Mouse (Mus musculus): ENCODE measurements around the gene Itga9. TPM values are rescaled to one million over a fixed set of nuclear protein-coding genes. Genes with fewer than 3 reads are reported as not detected.

Itga9 gene
- polyA plus RNA-seq, 1 experiment from 2014 or later, result 2.8 TPM

DNA sequence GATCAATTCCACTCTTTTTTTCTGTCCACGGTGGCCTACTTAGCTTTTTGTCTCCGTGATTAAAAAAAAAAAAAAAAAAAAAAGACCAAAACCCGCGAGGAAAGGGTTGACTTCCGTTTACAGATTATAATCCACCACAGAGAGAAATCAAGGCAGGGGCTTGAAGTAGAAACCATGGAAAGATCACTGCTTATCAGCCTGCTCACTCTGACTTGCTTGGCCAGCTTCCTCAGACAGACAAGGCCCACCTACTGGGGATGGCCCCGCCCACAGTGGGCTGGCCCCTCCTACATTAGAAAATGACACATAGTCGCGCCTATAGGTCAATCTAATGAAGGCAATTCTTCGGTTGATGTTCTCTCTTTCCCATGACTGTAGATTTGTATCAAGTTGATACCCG lies 72.3 kb downstream of the Itga9 start:
- no peak overlapping the region for H3K4me2 ChIP-seq
- H3K9ac ChIP-seq, result no peak overlapping the region
- H3K9me3 ChIP-seq, result no peaks in the 10 kb centered on the region
- ATAC-seq (ENCODE audit: low FRiP score, low read depth), result no peak
- H3K36me3 ChIP-seq, result no peaks in the 10 kb centered on the region
- 67% methylated on average over 10 of the region's 10 CpGs for WGBS
- no peaks in the 10 kb centered on the region for H3K27me3 ChIP-seq
- no peak overlapping the region for H3K4me3 ChIP-seq
- peaks cover 7% of the 10 kb centered on the region for H3K4me1 ChIP-seq (replicated peaks)
- no peak overlapping the region for H3K27ac ChIP-seq (replicated peaks)

DNA sequence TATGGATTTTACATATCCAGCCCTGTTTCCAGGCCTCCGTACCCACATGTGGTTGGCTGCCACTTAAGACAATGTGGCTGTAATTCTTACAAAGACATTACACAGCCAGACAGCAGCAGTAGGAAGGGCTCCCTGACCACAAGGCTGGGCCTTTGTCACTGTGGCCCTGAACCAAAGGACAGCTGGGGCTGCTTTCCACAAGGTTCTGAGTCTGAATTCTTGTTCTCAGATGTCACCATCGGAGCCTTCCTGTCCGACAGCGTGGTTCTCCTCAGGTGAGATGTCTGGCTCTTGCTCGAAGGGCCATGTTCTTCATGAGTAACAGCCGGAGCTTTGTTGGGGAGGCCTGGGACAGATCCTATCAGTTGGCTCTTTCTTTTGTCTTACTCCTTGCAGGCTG lies 75.0 kb downstream of the Itga9 start:
- no peak overlapping the region for H3K9ac ChIP-seq
- H3K4me1 ChIP-seq (replicated peaks), result peaks cover 7% of the 10 kb centered on the region
- no peak overlapping the region for H3K4me3 ChIP-seq
- no peaks in the 10 kb centered on the region for H3K36me3 ChIP-seq
- no peak overlapping the region for H3K4me2 ChIP-seq
- H3K27me3 ChIP-seq, result no peaks in the 10 kb centered on the region
- WGBS, result 87% methylated on average over 6 of the region's 6 CpGs
- ATAC-seq (ENCODE audit: low FRiP score, low read depth), result no peak
- no peaks in the 10 kb centered on the region for H3K9me3 ChIP-seq
- H3K27ac ChIP-seq (replicated peaks), result no peak overlapping the region

GRCm38 (mm10) chr9:118682154-118682553 lies 75.7 kb downstream of the Itga9 start:
- ATAC-seq (ENCODE audit: low FRiP score, low read depth), result no peak
- no peak overlapping the region for H3K4me3 ChIP-seq
- H3K27ac ChIP-seq (replicated peaks), result no peak overlapping the region
- H3K4me2 ChIP-seq, result no peak overlapping the region
- no peaks in the 10 kb centered on the region for H3K9me3 ChIP-seq
- H3K9ac ChIP-seq, result no peak overlapping the region
- WGBS, result 86% methylated on average over 8 of the region's 8 CpGs
- no peaks in the 10 kb centered on the region for H3K27me3 ChIP-seq
- H3K36me3 ChIP-seq, result no peaks in the 10 kb centered on the region
- peaks cover 4% of the 10 kb centered on the region for H3K4me1 ChIP-seq (replicated peaks)

GRCm38 (mm10) chr9:118683507-118683906 lies 77.0 kb downstream of the Itga9 start:
- Histone ChIP-seq H3K4me2 (no peak overlapping the region), H3K27me3 (no peaks in the 10 kb centered on the region), H3K36me3 (no peaks in the 10 kb centered on the region), H3K4me3 (no peak overlapping the region), H3K9me3 (no peaks in the 10 kb centered on the region), H3K27ac (replicated peaks) (no peak overlapping the region), H3K4me1 (replicated peaks) (0 out of 2 replicates have a peak, but pooled peaks cover under 1% of the 10 kb centered on the region), H3K9ac (no peak overlapping the region)
- WGBS, result 91% methylated on average over 7 of the region's 7 CpGs
- ATAC-seq (ENCODE audit: low FRiP score, low read depth), result no peak

- no peaks in the 10 kb centered on the region for H3K27me3 ChIP-seq
Measured at GRCm38 (mm10) chr9:118684343-118684742, 77.9 kb downstream of the Itga9 start.

GRCm38 (mm10) chr9:118686166-118686961 lies 79.9 kb downstream of the Itga9 start:
- Histone ChIP-seq H3K4me1 (replicated peaks) (peaks cover 11% of the 10 kb centered on the region; the same call in 1 of the 2 replicates), H3K4me2 (no peak overlapping the region), H3K4me3 (no peak overlapping the region), H3K27ac (replicated peaks) (no peak overlapping the region), H3K9me3 (no peaks in the 10 kb centered on the region), H3K27me3 (no peaks in the 10 kb centered on the region), H3K9ac (no peak overlapping the region), H3K36me3 (no peaks in the 10 kb centered on the region)
- no peak for ATAC-seq (ENCODE audit: low FRiP score, low read depth)
- 83% methylated on average over 9 of the region's 9 CpGs for WGBS

More at GRCm38 (mm10) chr9:118684343-118684742, 77.9 kb downstream of the Itga9 start:
- peaks cover 9% of the 10 kb centered on the region; the same call in 1 of the 2 replicates for H3K4me1 ChIP-seq (replicated peaks)
- H3K4me2 ChIP-seq, result no peak overlapping the region
- 93% methylated on average over 9 of the region's 9 CpGs for WGBS
- H3K4me3 ChIP-seq, result no peak overlapping the region
- no peaks in the 10 kb centered on the region for H3K36me3 ChIP-seq
- no peaks in the 10 kb centered on the region for H3K9me3 ChIP-seq
- H3K9ac ChIP-seq, result no peak overlapping the region
- no peak for ATAC-seq (ENCODE audit: low FRiP score, low read depth)
- no peak overlapping the region for H3K27ac ChIP-seq (replicated peaks)

DNA sequence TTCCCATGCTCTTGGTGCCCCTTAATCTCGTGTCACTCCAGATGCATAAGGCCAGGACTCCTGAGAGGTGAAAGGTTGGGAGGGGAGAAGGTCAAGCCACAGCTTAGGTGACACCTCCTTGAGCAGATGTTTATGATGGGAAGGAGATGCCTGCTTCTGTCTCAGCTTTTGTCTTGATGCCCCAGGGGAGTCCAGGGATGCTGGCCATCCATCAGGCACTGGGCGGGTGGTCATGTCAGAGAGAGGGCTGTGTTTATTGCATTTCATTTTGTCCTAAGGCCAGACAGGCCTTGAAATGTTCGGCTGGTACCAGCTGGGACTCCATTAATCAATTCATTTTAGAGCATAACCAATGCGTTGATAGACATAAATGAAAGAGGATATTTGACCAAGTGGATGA lies 81.8 kb downstream of the Itga9 start:
- peaks cover 11% of the 10 kb centered on the region; the same call in 1 of the 2 replicates for H3K4me1 ChIP-seq (replicated peaks)
- H3K9ac ChIP-seq, result no peak overlapping the region
- no peak overlapping the region for H3K4me3 ChIP-seq
- ATAC-seq (ENCODE audit: low FRiP score, low read depth), result no peak
- no peaks in the 10 kb centered on the region for H3K36me3 ChIP-seq
- no peaks in the 10 kb centered on the region for H3K27me3 ChIP-seq
- no peaks in the 10 kb centered on the region for H3K9me3 ChIP-seq
- WGBS, result 44% methylated on average over 4 of the region's 4 CpGs
- no peak overlapping the region for H3K4me2 ChIP-seq
- no peak overlapping the region for H3K27ac ChIP-seq (replicated peaks)

DNA sequence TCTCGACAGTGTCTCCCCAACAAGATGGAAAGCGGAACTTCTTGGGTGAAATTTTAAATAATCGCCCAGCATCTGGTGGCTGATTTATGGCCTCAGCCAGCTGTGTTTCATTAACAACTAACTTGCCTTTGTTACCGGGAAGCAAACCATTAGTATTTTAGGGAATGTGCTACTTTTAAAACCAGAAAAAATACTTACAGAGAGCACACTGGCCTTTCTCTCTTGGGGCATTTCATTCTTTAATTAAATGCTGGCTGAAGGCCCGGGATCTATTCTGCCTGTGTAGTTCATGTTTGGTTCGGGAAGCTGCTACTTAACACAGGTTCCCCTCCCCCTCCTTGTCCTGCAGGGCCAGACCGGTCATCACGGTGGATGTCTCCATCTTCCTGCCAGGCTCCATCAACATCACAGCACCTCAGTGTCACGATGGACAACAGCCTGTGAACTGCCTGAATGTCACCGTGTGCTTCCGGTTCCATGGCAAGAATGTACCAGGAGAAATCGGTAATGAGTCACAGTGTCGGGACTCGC lies 82.5 kb downstream of the Itga9 start:
- Histone ChIP-seq H3K4me2 (no peak overlapping the region), H3K4me3 (no peak overlapping the region), H3K36me3 (no peaks in the 10 kb centered on the region), H3K9ac (no peak overlapping the region), H3K27ac (replicated peaks) (no peak overlapping the region), H3K27me3 (no peaks in the 10 kb centered on the region), H3K9me3 (no peaks in the 10 kb centered on the region), H3K4me1 (replicated peaks) (peaks cover 14% of the 10 kb centered on the region; the same call in 1 of the 2 replicates)
- WGBS, result 47% methylated on average over 14 of the region's 14 CpGs
- ATAC-seq (ENCODE audit: low FRiP score, low read depth), result no peak

- H3K9me3 ChIP-seq, result no peaks in the 10 kb centered on the region
- 74% methylated on average over 11 of the region's 11 CpGs for WGBS
- no peaks in the 10 kb centered on the region for H3K27me3 ChIP-seq
- H3K4me2 ChIP-seq, result no peak overlapping the region
- H3K36me3 ChIP-seq, result no peaks in the 10 kb centered on the region
- H3K27ac ChIP-seq (replicated peaks), result no peak overlapping the region
- peaks cover 14% of the 10 kb centered on the region; the same call in 1 of the 2 replicates for H3K4me1 ChIP-seq (replicated peaks)
- no peak overlapping the region for H3K4me3 ChIP-seq
- no peak for ATAC-seq (ENCODE audit: low FRiP score, low read depth)
- H3K9ac ChIP-seq, result no peak overlapping the region
Measured at GRCm38 (mm10) chr9:118693256-118693655, 86.8 kb downstream of the Itga9 start.

DNA sequence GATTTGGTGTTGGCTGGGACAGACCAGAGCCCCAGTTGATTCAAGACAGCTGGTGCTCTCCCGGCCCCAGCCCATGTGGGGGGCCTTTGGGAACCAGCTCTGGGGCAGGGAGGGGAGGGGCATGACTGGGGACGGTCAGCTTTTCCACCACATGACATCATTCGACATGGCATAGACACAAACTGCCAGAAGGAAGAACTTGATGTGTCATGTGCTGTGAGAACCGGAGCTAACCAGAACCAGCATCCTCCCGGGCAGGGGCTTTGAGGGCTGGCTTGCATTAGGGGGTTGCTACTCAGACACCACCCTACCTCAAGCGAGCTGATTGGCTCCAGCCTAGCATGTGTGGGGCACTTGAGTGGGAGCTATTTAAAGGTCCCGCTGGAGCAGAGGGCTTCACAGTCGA lies 87.9 kb downstream of the Itga9 start:
- H3K9ac ChIP-seq, result no peak overlapping the region
- no peaks in the 10 kb centered on the region for H3K27me3 ChIP-seq
- no peak overlapping the region for H3K4me2 ChIP-seq
- H3K4me1 ChIP-seq (replicated peaks), result 0 out of 2 replicates have a peak, but pooled peaks cover 4% of the 10 kb centered on the region
- H3K4me3 ChIP-seq, result no peak overlapping the region
- WGBS, result 65% methylated on average over 8 of the region's 8 CpGs
- ATAC-seq (ENCODE audit: low FRiP score, low read depth), result no peak
- no peaks in the 10 kb centered on the region for H3K36me3 ChIP-seq
- no peak overlapping the region for H3K27ac ChIP-seq (replicated peaks)
- H3K9me3 ChIP-seq, result no peaks in the 10 kb centered on the region

DNA sequence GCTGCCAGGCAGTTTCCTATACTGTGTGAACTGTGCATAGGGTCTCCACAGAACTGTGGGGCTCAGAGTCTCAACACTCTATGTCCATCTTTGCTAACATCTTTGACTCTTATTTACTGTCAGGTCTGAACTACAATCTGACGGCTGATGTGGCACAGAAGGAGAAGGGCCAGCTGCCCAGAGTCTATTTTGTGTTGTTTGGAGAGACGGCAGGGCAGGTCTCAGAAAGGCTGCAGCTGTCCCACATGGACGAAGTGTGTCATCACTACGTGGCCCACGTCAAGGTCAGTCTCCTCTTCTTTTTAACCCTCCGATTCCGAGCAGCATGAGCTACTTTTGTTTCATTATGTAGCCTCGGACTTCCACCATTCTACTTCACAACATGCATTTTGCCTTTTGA lies 91.7 kb downstream of the Itga9 start:
- Histone ChIP-seq H3K4me2 (no peak overlapping the region), H3K4me1 (replicated peaks) (peaks cover 3% of the 10 kb centered on the region; the same call in 1 of the 2 replicates), H3K9me3 (no peaks in the 10 kb centered on the region), H3K27ac (replicated peaks) (no peak overlapping the region), H3K4me3 (no peak overlapping the region), H3K27me3 (no peaks in the 10 kb centered on the region), H3K9ac (no peak overlapping the region), H3K36me3 (no peaks in the 10 kb centered on the region)
- no peak for ATAC-seq (ENCODE audit: low FRiP score, low read depth)
- WGBS, result 74% methylated on average over 8 of the region's 8 CpGs

DNA sequence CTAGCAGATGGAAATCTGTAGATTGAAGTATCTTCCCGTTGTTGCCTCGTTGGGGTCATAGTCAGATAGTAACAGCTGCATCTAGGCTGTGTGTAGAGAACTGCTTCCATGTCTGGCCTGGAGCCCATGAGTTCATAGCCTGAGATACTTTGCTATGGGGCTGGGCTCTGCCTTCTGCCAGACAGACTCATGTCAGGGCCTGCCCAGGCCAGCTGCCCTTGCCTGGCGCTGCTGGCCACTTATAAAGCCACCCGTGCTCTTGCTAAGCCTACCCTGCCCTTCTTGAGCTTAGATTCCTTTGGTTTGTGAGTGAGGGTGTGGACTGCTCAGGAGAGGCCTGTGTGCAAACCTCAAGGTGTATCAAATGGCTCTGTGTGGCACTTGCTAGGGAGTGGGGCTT lies 93.2 kb downstream of the Itga9 start:
- H3K36me3 ChIP-seq, result no peaks in the 10 kb centered on the region
- no peak overlapping the region for H3K27ac ChIP-seq (replicated peaks)
- H3K27me3 ChIP-seq, result no peaks in the 10 kb centered on the region
- no peak for ATAC-seq (ENCODE audit: low FRiP score, low read depth)
- no peak overlapping the region for H3K4me3 ChIP-seq
- H3K4me1 ChIP-seq (replicated peaks), result no peaks in the 10 kb centered on the region; the same call in 1 of the 2 replicates
- no peak overlapping the region for H3K9ac ChIP-seq
- no peaks in the 10 kb centered on the region for H3K9me3 ChIP-seq
- H3K4me2 ChIP-seq, result no peak overlapping the region
- 94% methylated on average over 4 of the region's 4 CpGs for WGBS
